Mouse (Mus musculus) lung, adult 2 months (tissue): ENCODE results near the gene Smyd1. TPM values are rescaled to one million over a fixed set of nuclear protein-coding genes. Genes with fewer than 3 reads are reported as not detected.

Source experiments
- DNase-seq: peaks from one replicate; pipeline ENCODE4 v3.0.0; 2022
- H3K4me1 ChIP-seq: fragments of 200-500 bp; 2 replicates; pipeline ENCODE4 v1.6.1; 2011; ENCODE audit warnings: low read length; ENCODE audit not compliant: control insufficient read depth, insufficient read depth
- H3K4me3 ChIP-seq: fragments of 200-500 bp; replicated peaks from 2 replicates; pipeline ENCODE3; 2011; ENCODE audit warnings: low read depth, mild to moderate bottlenecking, control low read depth, low read length; ENCODE audit errors: extremely low read depth
- CTCF ChIP-seq: fragments of 200-500 bp; IDR thresholded peaks from 2 replicates; pipeline ENCODE4 v1.5.1; 2011; ENCODE audit warnings: mild to moderate bottlenecking, low read length, control low read depth; ENCODE audit not compliant: insufficient read depth
- POLR2A ChIP-seq: fragments of 200-500 bp; IDR thresholded peaks from 2 replicates; pipeline ENCODE4 v1.6.1; 2011; ENCODE audit warnings: low read depth, mild to moderate bottlenecking, control low read depth, low read length, borderline replicate concordance; ENCODE audit errors: extremely low read depth
- WGBS: fragments of 180-500 bp; shearing (Covaris S2); methylation state at CpG from one replicate; pipeline ENCODE4 v1.1.7; 2018; 5-methylcytosine and 5-hydroxymethylcytosine counted together
- polyA plus RNA-seq: library from polyadenylated mRNA; depleted of rRNA; stranded (reverse); fragments of >200 nt; gene quantifications from 2 replicates; pipeline ENCODE4 v1.2.3, GENCODE M21; 2012; rRNA removed

Smyd1 gene
- polyA plus RNA-seq, 1 experiment, result 7.0 TPM

DNA sequence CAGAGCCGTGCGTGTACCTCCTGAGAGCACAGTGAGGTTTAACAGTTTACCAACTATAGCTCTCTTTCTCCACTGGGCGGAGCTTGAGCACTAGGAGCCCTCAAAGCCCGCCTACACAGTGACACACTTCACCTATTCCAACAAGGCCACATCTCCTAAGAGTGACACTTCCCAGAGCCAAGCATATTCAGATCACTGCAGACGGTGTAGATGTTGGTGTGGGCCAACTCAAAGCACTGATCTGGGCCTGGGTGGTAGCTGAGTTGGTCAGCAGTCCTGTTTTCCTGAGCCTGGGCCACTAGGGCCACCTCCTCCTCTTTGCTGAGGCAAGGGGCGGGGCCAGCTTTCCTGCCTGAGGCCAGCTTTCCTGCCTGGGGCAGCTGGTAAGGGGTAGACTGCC lies 157.6 kb downstream of the Smyd1 start:
- TF ChIP-seq POLR2A, result no peak
- no peak for TF ChIP-seq CTCF
- Histone ChIP-seq H3K4me3 (no peak overlapping the region), H3K4me1 (no peaks in the 10 kb centered on the region)
- peak; percentile 12 for DNase-seq
- WGBS, result 32% methylated on average over 6 of the region's 6 CpGs

Other genes starting within 250 kb of the Smyd1 start
- gene Thnsl2, start 177.8 kb downstream of the Smyd1 start, polyA plus RNA-seq, result 8.1 and 9.1 TPM in 2 replicates
- gene Fabp1, start 122.4 kb downstream of the Smyd1 start, polyA plus RNA-seq, result 4.7 and 12.7 TPM in 2 replicates
- gene Krcc1, start 50.6 kb downstream of the Smyd1 start, polyA plus RNA-seq, result 6.9 and 11.0 TPM in 2 replicates
- 2.5 and 3.0 TPM in 2 replicates for gene Cd8b1, start 555 bp upstream of the Smyd1 start, polyA plus RNA-seq
- 1.4 and 2.4 TPM in 2 replicates for gene Cd8a, start 51.2 kb upstream of the Smyd1 start, polyA plus RNA-seq
- 17.0 and 26.4 TPM in 2 replicates for gene Rmnd5a, start 118.4 kb upstream of the Smyd1 start, polyA plus RNA-seq
- 14.7 and 21.4 TPM in 2 replicates for gene Rnf103, start 171.7 kb upstream of the Smyd1 start, polyA plus RNA-seq
- 32.8 and 53.9 TPM in 2 replicates for gene Chmp3, start 221.6 kb upstream of the Smyd1 start, polyA plus RNA-seq